Mouse (Mus musculus): Measurements from ENCODE around the gene Rpl21. TPM values are rescaled to one million over a fixed set of nuclear protein-coding genes. Genes with fewer than 3 reads are reported as not detected.
A peak's percentile ranks its signal among the peaks of the same experiment; 100 is the strongest.

The Rpl21 gene
- polyA plus RNA-seq (2015; fragmentation: Nextera tagmentation; extraction: Ambion mirVana) = 279 and 290 TPM in 2 replicates

DNA sequence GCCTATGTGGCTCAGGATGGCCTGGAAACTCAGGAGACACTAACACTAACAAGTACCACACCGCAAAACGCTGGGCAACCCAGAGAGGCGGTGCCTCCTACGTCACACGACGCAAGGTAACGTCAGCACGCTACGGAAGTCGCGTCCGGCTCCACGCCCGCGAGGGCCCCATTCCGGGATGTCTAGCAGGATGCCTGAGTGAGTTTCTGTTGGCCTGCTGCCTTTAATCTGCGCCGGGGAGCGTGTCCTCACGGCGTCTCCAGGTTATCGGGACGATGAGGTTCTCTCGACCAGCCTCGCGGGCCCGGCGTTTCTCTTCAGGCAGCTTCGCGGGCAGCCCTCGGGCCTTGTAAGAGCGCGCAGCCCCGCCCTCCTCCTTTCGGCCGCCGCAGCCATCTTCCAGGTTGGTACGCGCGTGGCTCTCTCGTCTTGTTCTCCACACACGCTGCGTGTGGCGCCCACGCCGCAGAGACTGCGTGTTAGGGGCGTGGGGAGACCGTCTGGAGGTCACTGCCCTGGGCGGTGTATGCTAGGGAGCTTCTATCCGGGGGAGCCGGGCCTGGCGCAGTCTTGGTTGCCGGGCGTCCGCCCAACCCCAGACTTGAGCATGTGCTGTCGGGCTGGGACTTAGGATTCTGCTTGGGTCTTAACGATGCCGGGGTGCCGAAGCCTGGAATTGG lies at the start of gene Rpl21:
Gene Rpl21 (plus strand): TSS at position 122 of the 680 bp plus-strand sequence.
- ATAC-seq (replicated peaks; ENCODE audit: extremely low read depth, insufficient read depth, low FRiP score) = peak; percentile 97
- Histone ChIP-seq H3K4me3 (ENCODE audit: low read length) (peak within 1 kb of the TSS; percentile 85), H3K27me3 (ENCODE audit: control insufficient read depth, insufficient read depth, low read length) (no peaks in the 10 kb centered on the region), H3K4me1 (ENCODE audit: control insufficient read depth, insufficient read depth, low read length) (peaks cover 15% of the 10 kb centered on the region), H3K9ac (ENCODE audit: low read length) (peak within 1 kb of the TSS; percentile 100), H3K27ac (ENCODE audit: low read length) (peak within 1 kb of the TSS; percentile 90), H3K9me3 (replicated peaks; ENCODE audit: control insufficient read depth, low read length) (no peaks in the 10 kb centered on the region), H3K4me2 (ENCODE audit: low read depth, low read length) (peak within 1 kb of the TSS; percentile 75), H3K36me3 (ENCODE audit: control insufficient read depth, insufficient read depth) (peaks cover 35% of the 10 kb centered on the region)
- under 1% methylated on average over 60 of the region's 60 CpGs for WGBS

DNA sequence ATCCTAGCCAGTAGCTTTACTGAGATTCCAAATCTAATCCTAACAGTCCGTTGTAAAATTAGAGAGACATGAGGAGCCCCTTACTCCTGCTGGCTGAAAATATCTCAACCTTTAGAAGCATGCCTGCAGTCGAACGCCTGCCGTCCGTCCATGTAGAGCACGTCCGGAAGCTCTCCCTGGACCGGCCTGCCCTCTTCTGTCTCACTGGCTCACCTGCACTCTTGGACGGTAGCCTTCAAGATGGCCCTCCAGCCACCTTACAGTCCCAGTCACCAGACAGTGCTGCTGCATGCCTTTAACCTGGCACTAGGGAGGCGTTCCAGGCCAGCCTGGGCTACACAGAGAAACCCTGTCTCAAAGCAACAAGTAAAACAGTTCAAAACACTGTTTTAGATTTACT lies 49.4 kb upstream of the Rpl21 start:
- ATAC-seq (replicated peaks; ENCODE audit: extremely low read depth, insufficient read depth, low FRiP score) = no peak; the same call in 1 of the 2 replicates

DNA sequence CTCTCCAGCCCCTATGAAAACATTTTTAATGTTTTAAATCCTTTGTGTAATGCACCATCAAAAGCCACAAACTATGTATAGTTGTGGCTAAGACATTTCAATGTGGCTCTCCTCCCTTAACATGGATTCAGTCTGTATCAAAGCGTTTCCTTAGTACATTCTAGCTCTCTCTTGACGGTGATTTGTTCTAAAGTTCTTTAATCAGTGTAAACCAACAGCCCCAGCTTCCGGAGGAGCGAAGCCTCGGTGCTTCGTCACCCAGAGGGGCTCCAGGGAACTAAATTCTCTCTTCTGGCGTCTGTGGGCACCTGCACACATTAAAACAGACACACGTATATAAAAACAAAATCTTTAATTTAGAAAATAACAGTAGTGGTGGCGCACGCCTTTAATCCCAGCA lies 48.8 kb upstream of the Rpl21 start:
- Histone ChIP-seq H3K27ac (ENCODE audit: low read length) (no peak overlapping the region), H3K4me3 (ENCODE audit: low read length) (no peak overlapping the region), H3K9me3 (replicated peaks; ENCODE audit: control insufficient read depth, low read length) (no peaks in the 10 kb centered on the region), H3K4me1 (ENCODE audit: control insufficient read depth, insufficient read depth, low read length) (peaks cover 25% of the 10 kb centered on the region), H3K36me3 (ENCODE audit: control insufficient read depth, insufficient read depth) (no peaks in the 10 kb centered on the region), H3K27me3 (ENCODE audit: control insufficient read depth, insufficient read depth, low read length) (no peaks in the 10 kb centered on the region), H3K4me2 (ENCODE audit: low read depth, low read length) (no peak overlapping the region), H3K9ac (ENCODE audit: low read length) (no peak overlapping the region)
- 89% methylated on average over 10 of the region's 10 CpGs for WGBS
- no peak for ATAC-seq (replicated peaks; ENCODE audit: extremely low read depth, insufficient read depth, low FRiP score)

More for the DNA sequence above, 49.4 kb upstream of the Rpl21 start:
- H3K9me3 ChIP-seq (replicated peaks; ENCODE audit: control insufficient read depth, low read length) = no peaks in the 10 kb centered on the region
- H3K4me1 ChIP-seq (ENCODE audit: control insufficient read depth, insufficient read depth, low read length) = peaks cover 25% of the 10 kb centered on the region
- no peak overlapping the region for H3K27ac ChIP-seq (ENCODE audit: low read length)
- H3K36me3 ChIP-seq (ENCODE audit: control insufficient read depth, insufficient read depth) = no peaks in the 10 kb centered on the region
- no peak overlapping the region for H3K4me3 ChIP-seq (ENCODE audit: low read length)
- 57% methylated on average over 10 of the region's 10 CpGs for WGBS
- H3K27me3 ChIP-seq (ENCODE audit: control insufficient read depth, insufficient read depth, low read length) = no peaks in the 10 kb centered on the region
- H3K4me2 ChIP-seq (ENCODE audit: low read depth, low read length) = no peak overlapping the region
- H3K9ac ChIP-seq (ENCODE audit: low read length) = no peak overlapping the region

DNA sequence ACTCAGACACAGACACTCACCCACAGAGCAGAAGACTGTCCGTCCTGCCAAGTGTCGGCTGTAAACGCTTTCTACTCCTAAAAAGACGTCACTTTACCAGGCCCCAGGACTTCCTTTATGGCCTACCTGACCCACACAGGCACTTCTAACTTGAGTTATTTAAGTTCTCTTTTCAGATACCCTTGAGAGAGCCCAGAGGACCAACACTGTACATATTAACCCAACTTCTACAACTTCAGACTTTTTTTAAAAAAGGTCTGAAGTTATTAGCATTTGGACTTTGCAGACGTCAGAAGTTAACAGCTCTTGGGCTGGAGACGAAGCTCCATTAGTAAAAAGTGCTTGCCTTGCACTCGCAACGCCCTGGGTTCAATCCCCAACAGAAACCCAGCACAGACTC lies 46.6 kb upstream of the Rpl21 start:
- Histone ChIP-seq H3K9ac (ENCODE audit: low read length) (no peak overlapping the region), H3K4me2 (ENCODE audit: low read depth, low read length) (no peak overlapping the region), H3K27me3 (ENCODE audit: control insufficient read depth, insufficient read depth, low read length) (no peaks in the 10 kb centered on the region), H3K4me3 (ENCODE audit: low read length) (no peak overlapping the region), H3K36me3 (ENCODE audit: control insufficient read depth, insufficient read depth) (no peaks in the 10 kb centered on the region), H3K27ac (ENCODE audit: low read length) (no peak overlapping the region), H3K4me1 (ENCODE audit: control insufficient read depth, insufficient read depth, low read length) (peaks cover 20% of the 10 kb centered on the region), H3K9me3 (replicated peaks; ENCODE audit: control insufficient read depth, low read length) (no peaks in the 10 kb centered on the region)
- no peak for ATAC-seq (replicated peaks; ENCODE audit: extremely low read depth, insufficient read depth, low FRiP score)
- 78% methylated on average over 8 of the region's 8 CpGs for WGBS

DNA sequence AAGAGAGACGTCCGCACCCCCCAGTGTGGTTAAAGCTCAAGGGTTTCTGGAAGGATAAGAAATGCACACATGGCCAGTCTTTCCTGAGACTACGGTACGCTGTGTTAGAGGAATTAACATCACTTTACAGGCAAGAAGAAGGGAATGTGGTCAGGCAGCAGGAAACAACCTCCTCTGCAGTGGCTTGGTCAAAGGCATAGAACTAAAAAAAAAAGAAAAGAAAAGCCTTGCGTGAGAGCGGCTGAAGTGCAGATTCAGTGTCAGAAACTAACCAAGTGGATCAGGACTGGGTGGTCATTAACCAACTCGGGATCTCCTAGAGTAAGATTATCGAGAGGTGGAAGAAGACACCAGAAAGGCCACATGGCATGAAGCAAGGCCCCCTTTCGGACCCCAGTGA lies 43.3 kb upstream of the Rpl21 start:
- Histone ChIP-seq H3K27me3 (ENCODE audit: control insufficient read depth, insufficient read depth, low read length) (no peaks in the 10 kb centered on the region), H3K4me1 (ENCODE audit: control insufficient read depth, insufficient read depth, low read length) (peaks cover 23% of the 10 kb centered on the region), H3K4me3 (ENCODE audit: low read length) (no peak overlapping the region), H3K27ac (ENCODE audit: low read length) (no peak overlapping the region), H3K9me3 (replicated peaks; ENCODE audit: control insufficient read depth, low read length) (no peaks in the 10 kb centered on the region), H3K4me2 (ENCODE audit: low read depth, low read length) (no peak overlapping the region), H3K36me3 (ENCODE audit: control insufficient read depth, insufficient read depth) (no peaks in the 10 kb centered on the region), H3K9ac (ENCODE audit: low read length) (no peak overlapping the region)
- WGBS = 69% methylated on average over 9 of the region's 9 CpGs
- no peak for ATAC-seq (replicated peaks; ENCODE audit: extremely low read depth, insufficient read depth, low FRiP score)

DNA sequence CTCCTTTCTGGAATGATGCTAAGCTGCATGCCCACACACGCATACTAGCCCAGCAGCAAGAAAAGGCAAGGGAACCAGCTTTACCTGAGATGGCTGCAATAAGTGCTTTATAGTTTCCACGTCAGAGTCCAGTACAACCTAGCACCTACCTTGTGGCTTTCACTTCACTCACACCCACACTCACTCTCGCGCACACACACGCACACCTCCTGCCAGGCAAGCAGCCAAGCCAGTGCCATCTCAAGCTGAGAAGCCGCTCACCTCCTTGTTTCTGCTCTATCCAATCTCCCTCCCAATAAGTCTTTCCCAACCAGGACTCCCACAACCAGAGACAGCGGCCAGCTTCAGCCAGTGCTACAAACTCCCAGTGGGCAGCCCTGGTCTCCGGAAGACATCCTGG lies 41.7 kb upstream of the Rpl21 start:
- Histone ChIP-seq H3K9me3 (replicated peaks; ENCODE audit: control insufficient read depth, low read length) (no peaks in the 10 kb centered on the region), H3K9ac (ENCODE audit: low read length) (0 out of 2 replicates have a peak overlapping the region, but pooled peaks have one; percentile 23), H3K27ac (ENCODE audit: low read length) (no peak overlapping the region), H3K4me2 (ENCODE audit: low read depth, low read length) (no peak overlapping the region), H3K4me3 (ENCODE audit: low read length) (no peak overlapping the region), H3K27me3 (ENCODE audit: control insufficient read depth, insufficient read depth, low read length) (no peaks in the 10 kb centered on the region), H3K4me1 (ENCODE audit: control insufficient read depth, insufficient read depth, low read length) (peaks cover 23% of the 10 kb centered on the region), H3K36me3 (ENCODE audit: control insufficient read depth, insufficient read depth) (no peaks in the 10 kb centered on the region)
- WGBS = 71% methylated on average over 8 of the region's 8 CpGs
- no peak for ATAC-seq (replicated peaks; ENCODE audit: extremely low read depth, insufficient read depth, low FRiP score)

DNA sequence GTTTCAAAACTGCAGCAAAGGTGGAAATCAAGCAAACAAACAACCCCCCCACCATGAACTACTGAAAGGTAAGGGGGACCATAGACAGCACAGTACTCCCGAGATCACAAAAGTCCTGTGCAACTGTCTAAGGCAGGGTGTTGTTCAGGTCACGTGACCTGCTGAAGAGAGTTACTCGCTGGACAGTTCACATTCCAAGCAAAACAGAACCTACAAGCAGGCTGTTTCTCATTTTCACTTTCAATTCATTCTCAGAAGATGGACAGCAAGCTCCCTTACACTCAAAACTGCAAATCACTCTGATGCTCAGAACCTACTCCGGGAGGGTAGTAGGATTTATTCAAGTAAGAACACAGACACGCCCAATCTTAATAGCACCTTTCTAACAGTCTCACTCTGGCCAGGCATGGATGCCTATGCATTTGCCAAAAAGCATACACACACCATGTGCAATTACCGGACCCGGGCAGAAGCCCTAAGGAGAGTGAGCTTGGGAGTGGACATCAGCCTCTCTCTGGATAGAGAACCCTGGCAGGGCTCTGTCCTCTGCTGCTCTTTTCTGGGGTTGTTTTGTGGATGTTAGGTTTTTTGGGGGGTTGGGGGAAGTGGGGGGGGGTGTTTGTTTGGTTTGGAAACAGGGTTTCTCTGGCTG lies 40.4 kb upstream of the Rpl21 start:
- peaks cover 23% of the 10 kb centered on the region for H3K4me1 ChIP-seq (ENCODE audit: control insufficient read depth, insufficient read depth, low read length)
- no peak overlapping the region for H3K4me3 ChIP-seq (ENCODE audit: low read length)
- H3K4me2 ChIP-seq (ENCODE audit: low read depth, low read length) = peak overlapping the region; percentile 2; the same call in 1 of the 2 replicates
- no peaks in the 10 kb centered on the region for H3K36me3 ChIP-seq (ENCODE audit: control insufficient read depth, insufficient read depth)
- WGBS = 59% methylated on average over 7 of the region's 7 CpGs
- no peaks in the 10 kb centered on the region for H3K9me3 ChIP-seq (replicated peaks; ENCODE audit: control insufficient read depth, low read length)
- no peak for ATAC-seq (replicated peaks; ENCODE audit: extremely low read depth, insufficient read depth, low FRiP score)
- no peak overlapping the region for H3K27ac ChIP-seq (ENCODE audit: low read length)
- no peak overlapping the region for H3K9ac ChIP-seq (ENCODE audit: low read length)
- H3K27me3 ChIP-seq (ENCODE audit: control insufficient read depth, insufficient read depth, low read length) = no peaks in the 10 kb centered on the region

DNA sequence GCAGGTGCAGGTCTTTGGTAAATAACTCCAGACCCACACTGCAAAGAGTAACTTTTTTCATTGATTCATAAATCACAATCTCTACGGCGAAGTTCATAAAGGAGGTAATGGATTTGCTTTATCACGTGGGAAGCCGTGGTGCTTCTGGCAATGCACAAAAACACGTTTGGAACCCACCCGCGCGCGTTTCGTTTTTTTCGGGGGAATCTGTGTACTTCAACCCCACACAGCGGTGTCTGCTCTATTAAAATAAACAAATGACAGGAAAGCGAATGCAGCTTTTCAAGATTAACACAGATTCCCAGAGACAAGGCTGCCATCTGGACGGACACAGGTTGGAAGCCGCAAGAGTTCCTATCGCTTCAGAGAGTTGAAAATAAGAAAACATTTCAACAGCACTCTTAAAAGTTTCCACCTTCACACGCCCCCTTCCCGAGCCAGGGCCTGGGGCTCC lies 39.0 kb upstream of the Rpl21 start:
- peak overlapping the region; percentile 93 for H3K9ac ChIP-seq (ENCODE audit: low read length)
- 4% methylated on average over 18 of the region's 18 CpGs for WGBS
- peak overlapping the region; percentile 88 for H3K27ac ChIP-seq (ENCODE audit: low read length)
- no peak for ATAC-seq (replicated peaks; ENCODE audit: extremely low read depth, insufficient read depth, low FRiP score)
- no peaks in the 10 kb centered on the region for H3K9me3 ChIP-seq (replicated peaks; ENCODE audit: control insufficient read depth, low read length)
- H3K4me2 ChIP-seq (ENCODE audit: low read depth, low read length) = peak overlapping the region; percentile 80
- H3K36me3 ChIP-seq (ENCODE audit: control insufficient read depth, insufficient read depth) = no peaks in the 10 kb centered on the region
- H3K4me3 ChIP-seq (ENCODE audit: low read length) = peak overlapping the region; percentile 89
- H3K4me1 ChIP-seq (ENCODE audit: control insufficient read depth, insufficient read depth, low read length) = peaks cover 23% of the 10 kb centered on the region
- no peaks in the 10 kb centered on the region for H3K27me3 ChIP-seq (ENCODE audit: control insufficient read depth, insufficient read depth, low read length)

Data from heart, embryonic 16.5 days (tissue).